Mouse (Mus musculus): ENCODE data around the gene Smagp. TPM values are rescaled to one million over a fixed set of nuclear protein-coding genes. Genes with fewer than 3 reads are reported as not detected.

The Smagp gene
- total RNA-seq, 2 experiments from 2014 or later = 41.3 to 51.6 TPM

DNA sequence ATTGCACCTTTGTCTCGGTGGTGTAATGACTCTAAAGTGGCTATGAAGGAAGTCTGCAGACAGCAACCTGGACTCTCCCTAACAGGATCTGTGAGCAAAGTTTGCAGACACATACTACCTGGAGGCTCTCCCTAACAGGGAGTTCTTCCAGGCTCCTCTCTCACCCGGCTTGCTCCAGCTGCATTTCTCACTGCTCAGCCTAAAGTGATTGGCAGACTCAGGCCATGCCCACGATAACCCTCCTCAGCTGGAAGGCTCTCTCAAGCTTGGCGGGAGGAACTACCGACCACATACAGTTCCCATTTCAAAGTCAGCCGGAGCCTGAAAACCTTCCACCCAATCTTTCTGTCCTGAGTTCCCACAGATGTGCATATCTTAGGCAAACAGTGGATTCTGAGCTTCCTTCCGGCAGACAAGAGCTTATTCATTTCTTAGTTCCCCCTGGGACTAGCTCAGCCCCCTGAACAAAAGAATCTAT is 29.5 kb upstream of the Smagp start:
- no peak for DNase-seq (ENCODE audit: low spot score in 2 of 2)

DNA sequence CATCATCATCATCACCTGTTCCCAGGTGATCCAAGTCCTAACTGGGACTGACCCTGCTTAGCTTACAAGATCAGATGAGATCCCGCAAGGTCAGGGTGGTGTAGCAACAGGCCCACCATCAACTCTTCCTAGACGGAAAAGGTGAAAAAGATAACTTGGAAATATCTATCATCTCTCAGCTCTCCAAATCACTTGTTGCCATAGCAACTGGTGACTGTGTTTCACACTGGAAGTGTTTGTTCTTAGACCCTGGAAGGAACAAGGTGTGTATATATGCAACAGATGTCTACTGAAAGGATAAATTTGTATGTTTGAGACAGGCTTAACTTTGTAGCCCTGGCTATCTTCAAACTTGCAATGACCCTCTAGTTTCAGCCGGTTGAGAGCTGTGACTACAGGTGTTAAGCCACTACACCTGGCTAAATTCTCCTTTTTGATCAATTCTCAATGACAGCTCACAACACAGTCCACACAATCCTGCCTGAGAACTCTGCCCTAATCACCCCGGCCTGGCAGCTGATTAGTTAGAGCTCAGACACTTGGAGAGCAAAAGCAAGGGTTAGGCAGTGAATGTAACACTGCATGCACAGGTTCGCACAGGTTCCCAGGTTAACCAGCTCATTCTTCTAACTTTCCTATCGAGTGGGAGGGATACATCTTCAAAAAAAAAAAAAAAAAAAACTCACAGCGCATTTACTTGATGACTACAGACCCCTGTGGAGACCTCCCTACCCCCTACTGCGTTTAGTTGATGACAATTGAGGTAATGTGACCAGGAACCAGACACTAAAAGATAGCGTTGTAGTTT is 28.9 kb upstream of the Smagp start:
- no peak for DNase-seq (ENCODE audit: low spot score in 2 of 2)

DNA sequence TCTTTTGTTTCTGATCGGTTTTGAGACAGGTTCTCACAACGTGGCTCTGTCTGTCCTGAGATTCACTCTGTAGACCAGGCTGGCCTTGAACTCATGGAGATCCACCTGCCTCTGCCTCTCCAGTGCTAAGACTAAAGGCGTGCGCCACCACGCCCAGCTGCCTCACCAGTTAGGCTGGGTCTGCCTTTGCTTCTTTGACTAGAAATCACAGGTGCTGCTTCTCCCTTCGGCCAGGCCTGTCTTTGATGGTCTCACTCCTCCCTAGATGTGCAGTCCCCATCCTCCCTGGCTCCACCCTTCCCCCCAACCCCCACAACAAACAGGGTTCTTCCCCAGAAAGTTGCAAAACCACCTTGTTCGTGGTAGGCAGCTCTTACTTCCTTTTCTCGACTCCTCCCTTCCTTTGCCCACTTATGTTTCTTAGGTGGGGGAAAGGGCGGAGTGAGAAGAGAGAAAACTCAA is 28.1 kb upstream of the Smagp start:
- no peak for DNase-seq (ENCODE audit: low spot score in 2 of 2)

GRCm38 (mm10) chr15:100660805-100661204 is 24.1 kb upstream of the Smagp start:
- DNase-seq (ENCODE audit: low spot score in 2 of 2) = no peak

DNA sequence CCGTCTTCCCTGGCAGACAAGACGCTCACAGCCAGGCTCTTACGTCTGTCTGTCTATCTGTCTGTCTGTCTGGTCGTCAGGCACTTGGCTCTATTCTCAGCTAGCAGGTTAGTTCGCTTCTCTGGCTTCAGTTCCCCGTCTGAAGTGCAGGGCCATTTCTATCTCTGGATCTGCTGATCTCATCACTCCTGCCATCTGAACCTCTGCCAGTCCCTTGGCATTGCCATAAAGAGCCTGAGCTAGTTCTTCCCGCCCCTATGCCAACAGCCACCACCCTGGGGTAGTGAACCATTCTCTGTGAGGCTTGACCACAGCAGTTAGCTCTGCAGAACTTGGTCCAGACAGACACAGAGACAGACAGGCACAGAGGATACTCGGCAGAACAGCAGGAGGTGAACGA is 23.6 kb upstream of the Smagp start:
- no peak for DNase-seq (ENCODE audit: low spot score in 2 of 2)

- no peak for DNase-seq (ENCODE audit: low spot score in 2 of 2)
Measured at GRCm38 (mm10) chr15:100655201-100655600, 18.5 kb upstream of the Smagp start.

GRCm38 (mm10) chr15:100654271-100654670 is 17.5 kb upstream of the Smagp start:
- DNase-seq (ENCODE audit: low spot score in 2 of 2) = no peak

GRCm38 (mm10) chr15:100651610-100652009 is 14.9 kb upstream of the Smagp start:
- DNase-seq (ENCODE audit: low spot score in 2 of 2) = no peak

GRCm38 (mm10) chr15:100650111-100650510 is 13.4 kb upstream of the Smagp start:
- no peak for DNase-seq (ENCODE audit: low spot score in 2 of 2)

- DNase-seq (ENCODE audit: low spot score in 2 of 2) = no peak
Measured at GRCm38 (mm10) chr15:100646161-100646560, 9.4 kb upstream of the Smagp start.

DNA sequence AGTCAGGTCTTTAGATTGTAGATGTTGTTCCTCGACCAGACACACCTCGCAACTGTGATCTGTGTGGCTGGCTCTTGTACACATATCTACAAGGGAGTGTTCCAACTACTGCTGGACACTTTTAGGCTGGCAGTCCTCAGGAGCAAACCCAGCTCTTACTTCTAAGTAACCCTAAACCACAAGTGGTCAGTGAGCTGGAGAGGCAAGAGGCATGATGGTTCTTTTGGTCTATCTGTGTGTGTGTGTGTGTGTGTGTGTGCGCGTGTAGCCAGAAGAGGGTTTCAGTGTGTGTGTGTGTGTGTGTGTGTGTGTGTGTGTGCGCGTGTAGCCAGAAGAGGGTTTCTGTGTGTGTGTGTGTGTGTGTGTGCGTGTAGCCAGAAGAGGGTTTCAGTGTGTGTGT is 5.7 kb upstream of the Smagp start:
- DNase-seq (ENCODE audit: low spot score in 2 of 2) = no peak

- DNase-seq (ENCODE audit: low spot score in 2 of 2) = peak in 1 of 2 experiments; percentile 16
Measured at GRCm38 (mm10) chr15:100641226-100641810, 4.6 kb upstream of the Smagp start.

DNA sequence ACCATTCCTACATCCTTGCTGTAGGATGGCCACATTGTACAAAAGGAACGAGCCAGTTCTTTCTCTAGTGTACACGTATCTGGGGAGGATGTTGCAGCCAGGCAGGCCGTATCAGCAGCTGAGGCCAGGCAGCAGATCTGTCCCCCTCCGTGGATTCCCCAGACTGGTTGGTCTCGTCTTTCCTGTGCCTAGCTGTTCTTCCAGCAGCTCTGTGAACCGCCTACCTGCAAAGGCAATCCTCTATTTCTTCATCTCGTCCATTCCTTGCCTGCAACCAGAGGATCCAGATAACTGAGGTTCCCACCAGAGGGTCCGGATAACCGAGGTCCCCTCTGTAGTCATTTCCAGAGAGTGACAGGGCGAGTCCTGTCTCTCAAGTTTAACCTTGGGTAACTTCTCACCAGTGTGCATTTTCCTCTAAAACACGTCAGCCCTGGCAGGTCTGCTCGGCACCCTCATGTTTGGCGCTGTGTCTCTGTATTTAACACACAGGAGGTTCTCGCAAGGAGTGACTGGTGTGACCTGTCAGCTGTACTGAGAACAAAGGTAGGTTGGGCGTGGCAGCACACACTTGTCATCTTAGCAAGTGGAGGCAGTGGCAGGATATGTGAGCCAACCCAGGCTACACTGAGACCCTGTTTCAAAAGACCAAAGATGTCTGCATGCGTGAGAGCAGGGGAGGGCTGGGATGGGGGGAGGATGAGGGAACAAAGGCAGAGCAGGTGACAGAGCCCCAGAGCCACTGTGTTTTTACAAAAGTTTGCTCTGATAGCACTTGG is 3.4 kb upstream of the Smagp start:
- no peak for DNase-seq (ENCODE audit: low spot score in 2 of 2)

DNA sequence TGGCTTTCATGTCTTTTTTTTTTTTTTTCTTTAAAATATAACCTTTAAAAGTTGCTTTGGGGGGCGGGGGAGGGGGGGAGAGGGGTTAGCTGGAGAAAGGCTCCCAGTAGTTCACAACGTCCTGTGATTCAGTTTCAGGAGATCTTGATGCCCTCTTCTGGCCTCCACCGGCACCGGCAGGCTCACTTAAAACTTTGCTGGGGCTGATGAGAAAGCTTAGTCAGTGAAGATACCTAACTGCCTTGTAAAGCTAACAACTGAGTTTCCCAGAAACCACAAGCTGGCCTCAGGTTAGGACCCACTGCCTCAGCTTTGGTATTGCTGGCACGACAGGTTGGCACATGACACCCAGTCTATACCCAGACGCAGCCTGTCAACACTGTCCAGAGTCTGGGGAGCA is 921 bp upstream of the Smagp start:
- no peak for DNase-seq (ENCODE audit: low spot score in 2 of 2)

GRCm38 (mm10) chr15:100635851-100636645 is 692 bp downstream of the Smagp start:
- DNase-seq (ENCODE audit: low spot score in 2 of 2) = no peak

DNA sequence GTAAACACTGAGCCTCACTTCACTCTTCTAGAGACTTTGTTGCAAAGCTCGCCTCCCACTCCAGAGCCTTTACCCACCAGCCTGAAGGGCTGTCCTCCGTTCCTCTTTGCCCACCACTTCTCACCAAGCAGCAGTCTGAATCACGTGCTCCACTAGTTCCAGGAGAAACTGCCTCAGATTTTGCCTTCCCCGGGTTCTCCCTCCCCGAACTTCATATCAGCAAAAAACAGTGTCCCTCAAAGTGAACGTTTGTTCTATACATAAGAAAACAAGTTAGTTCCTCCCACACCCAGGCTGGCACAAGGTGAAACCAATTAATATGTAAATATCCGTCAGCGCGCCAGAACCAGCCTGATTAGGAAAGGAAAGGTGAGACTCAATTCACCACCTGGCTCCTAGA is 1.5 kb downstream of the Smagp start:
- no peak for DNase-seq (ENCODE audit: low spot score in 2 of 2)

DNA sequence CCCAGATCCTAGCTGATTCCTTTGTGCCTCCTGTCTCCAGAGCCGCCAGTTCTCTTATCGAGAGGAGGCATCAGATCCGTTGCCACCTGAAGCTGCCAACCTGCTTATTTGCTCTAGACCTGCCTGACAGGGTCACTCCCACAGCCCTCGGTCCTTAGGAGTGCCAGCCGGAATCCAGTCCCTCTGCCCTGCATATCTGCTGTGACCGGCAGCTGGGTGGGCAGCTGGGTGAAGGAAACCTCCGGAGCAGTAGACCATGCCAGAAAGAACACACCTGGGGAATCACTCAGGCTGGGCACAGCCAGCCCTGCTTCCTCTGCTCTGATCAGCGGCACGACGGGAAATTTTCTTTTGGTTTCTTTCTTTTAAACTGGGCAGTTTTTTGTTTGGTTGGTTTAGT is 3.4 kb downstream of the Smagp start:
- no peak for DNase-seq (ENCODE audit: low spot score in 2 of 2)

DNA sequence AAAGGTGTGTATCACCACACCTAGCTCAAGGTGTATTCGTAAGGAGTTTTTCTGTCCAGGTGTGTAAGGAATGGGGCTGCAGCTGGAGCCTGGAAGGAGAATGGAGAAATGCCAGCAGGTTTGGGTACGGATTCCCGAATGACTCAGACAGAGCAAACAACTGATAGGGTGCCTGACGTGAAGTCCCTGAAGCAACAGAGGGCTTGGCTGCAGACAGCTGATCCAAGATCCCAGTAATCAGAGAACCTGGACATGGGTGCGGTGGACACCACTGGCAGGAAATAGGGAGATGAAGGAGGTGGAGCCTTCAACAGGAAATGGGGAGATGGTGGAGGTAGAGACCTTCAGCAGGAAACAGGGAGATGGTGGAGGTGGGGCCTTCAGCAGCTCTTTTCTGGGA is 4.4 kb downstream of the Smagp start:
- no peak for DNase-seq (ENCODE audit: low spot score in 2 of 2)

DNA sequence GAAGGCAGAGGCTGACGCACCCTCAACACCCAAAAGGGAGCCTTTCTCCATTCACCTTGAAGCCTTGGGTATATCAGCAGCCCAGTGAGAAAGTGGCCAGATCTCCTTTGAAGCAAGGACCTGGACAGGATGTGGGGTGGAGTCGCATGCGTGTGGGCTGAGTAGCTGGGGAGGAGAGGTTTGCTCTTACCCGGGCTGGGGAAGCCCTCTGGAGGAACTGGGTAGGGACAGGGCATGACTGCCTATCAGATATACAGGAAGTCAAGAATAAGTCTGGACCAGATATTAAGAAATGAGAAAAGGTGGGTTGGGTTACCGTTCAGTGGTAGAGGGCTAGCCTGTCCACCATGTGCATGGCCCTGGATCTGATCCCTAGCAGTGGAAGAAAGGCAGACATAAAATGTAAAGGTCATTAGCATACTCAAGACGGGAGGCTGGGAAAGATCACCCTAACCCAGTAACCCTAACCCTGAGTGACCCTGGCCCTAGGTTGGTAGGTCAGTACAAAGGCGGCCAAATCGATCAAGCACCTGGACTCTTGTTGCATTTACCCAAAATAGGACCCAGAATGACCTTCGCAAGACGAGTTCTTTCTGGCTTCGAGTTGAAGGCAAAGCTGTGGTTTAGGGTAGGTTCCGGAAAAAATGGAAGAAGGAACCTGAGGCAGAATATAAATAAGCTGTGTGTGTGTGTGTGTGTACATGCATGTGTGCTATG is 5.1 kb downstream of the Smagp start:
- DNase-seq (ENCODE audit: low spot score in 2 of 2) = no peak

DNA sequence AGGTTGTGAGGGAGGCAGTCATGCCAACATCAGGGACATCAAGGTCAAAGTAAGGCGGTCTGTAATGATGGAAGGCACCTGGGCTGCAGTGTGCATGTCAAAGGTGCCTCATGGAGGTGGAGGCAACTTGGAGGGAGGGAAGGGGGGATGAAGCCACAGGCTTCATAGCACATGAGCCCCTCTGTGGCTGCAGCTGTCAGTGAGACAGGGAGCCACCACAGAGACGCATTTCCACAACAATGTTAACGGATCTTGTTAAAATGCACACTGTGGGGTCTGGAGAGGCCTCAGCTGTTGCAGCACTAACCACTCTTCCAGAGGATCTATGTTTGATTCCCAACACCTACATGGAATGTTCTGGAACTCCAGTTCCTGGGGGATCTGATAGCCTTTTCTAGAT is 6.6 kb downstream of the Smagp start:
- no peak for DNase-seq (ENCODE audit: low spot score in 2 of 2)
